Mouse (Mus musculus): Measurements from ENCODE around the gene Palm2. TPM values are rescaled to one million over a fixed set of nuclear protein-coding genes. Genes with fewer than 3 reads are reported as not detected.

Palm2 gene
- polyA plus RNA-seq, 1 experiment from 2014 or later: 10.2 TPM

DNA sequence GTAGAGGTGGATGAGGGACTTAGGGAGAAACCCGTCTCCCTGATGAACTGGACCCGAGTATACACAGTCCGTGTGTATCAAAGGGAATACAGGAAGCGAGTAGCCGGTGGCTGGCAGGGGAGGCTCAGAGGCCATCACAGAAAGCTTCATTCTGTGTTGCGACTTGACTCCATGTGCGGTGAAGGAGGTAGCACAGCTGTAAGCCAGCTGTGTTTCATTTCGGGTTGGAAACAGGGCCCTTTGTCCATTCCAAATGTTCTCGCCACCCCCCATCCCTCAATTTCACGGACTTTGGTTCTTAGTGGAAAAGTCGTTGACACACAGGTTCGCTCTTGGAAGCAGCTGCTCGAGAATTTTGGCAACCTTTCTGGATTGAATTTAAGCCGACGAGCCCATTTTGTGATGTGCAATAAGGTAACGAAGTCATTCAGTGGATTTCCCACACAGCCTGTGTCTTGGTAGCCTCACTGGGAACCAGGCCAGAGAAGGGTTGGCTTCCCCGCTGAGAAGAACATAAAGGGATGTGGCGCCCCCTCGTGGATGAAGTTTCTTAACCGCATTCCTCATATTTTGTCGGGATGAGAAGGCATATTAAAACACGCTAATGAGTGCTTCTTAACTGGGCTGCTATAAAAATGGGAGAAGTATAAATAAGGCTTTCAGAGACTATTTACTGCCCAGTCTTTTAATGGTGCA, 173.3 kb downstream of the Palm2 start:
- DNase-seq: peak; percentile 94
- 50% methylated on average over 22 of the region's 22 CpGs for WGBS
- ATAC-seq (ENCODE audit: low FRiP score, low TSS enrichment): peak; percentile 67; the same call in 1 of the 2 replicates
- no peaks in the 10 kb centered on the region for H3K36me3 ChIP-seq (ENCODE audit: control insufficient read depth, insufficient read depth, low read length)
- H3K4me2 ChIP-seq (ENCODE audit: low read length): no peak overlapping the region; the same call in 1 of the 2 replicates
- no peaks in the 10 kb centered on the region for H3K27me3 ChIP-seq (ENCODE audit: control insufficient read depth, insufficient read depth, low read length)
- no peak overlapping the region for H3K9ac ChIP-seq (replicated peaks; ENCODE audit: low read length)
- H3K4me3 ChIP-seq (replicated peaks; ENCODE audit: low read depth, low read length): no peak overlapping the region
- no peaks in the 10 kb centered on the region for H3K4me1 ChIP-seq (ENCODE audit: control insufficient read depth, insufficient read depth, low read length)
- H3K9me3 ChIP-seq (ENCODE audit: control insufficient read depth, low read length): no peaks in the 10 kb centered on the region
- no peak overlapping the region for H3K27ac ChIP-seq (replicated peaks; ENCODE audit: low read depth, low read length)

GRCm38 (mm10) chr4:57611303-57612077, 177.4 kb downstream of the Palm2 start:
- Histone ChIP-seq H3K27me3 (ENCODE audit: control insufficient read depth, insufficient read depth, low read length) (no peaks in the 10 kb centered on the region), H3K27ac (replicated peaks; ENCODE audit: low read depth, low read length) (no peak overlapping the region), H3K36me3 (ENCODE audit: control insufficient read depth, insufficient read depth, low read length) (no peaks in the 10 kb centered on the region), H3K9ac (replicated peaks; ENCODE audit: low read length) (no peak overlapping the region), H3K9me3 (ENCODE audit: control insufficient read depth, low read length) (no peaks in the 10 kb centered on the region), H3K4me2 (ENCODE audit: low read length) (no peak overlapping the region), H3K4me3 (replicated peaks; ENCODE audit: low read depth, low read length) (no peak overlapping the region), H3K4me1 (ENCODE audit: control insufficient read depth, insufficient read depth, low read length) (no peaks in the 10 kb centered on the region)
- WGBS: 50% methylated on average over 17 of the region's 17 CpGs
- no peak for ATAC-seq (ENCODE audit: low FRiP score, low TSS enrichment)
- peak; percentile 28 for DNase-seq

- no peaks in the 10 kb centered on the region for H3K36me3 ChIP-seq (ENCODE audit: control insufficient read depth, insufficient read depth, low read length)
- H3K9ac ChIP-seq (replicated peaks; ENCODE audit: low read length): no peak overlapping the region
- DNase-seq (no peak), ATAC-seq (ENCODE audit: low FRiP score, low TSS enrichment) (no peak)
- H3K4me3 ChIP-seq (replicated peaks; ENCODE audit: low read depth, low read length): no peak overlapping the region
- no peak overlapping the region for H3K4me2 ChIP-seq (ENCODE audit: low read length)
- no peaks in the 10 kb centered on the region for H3K9me3 ChIP-seq (ENCODE audit: control insufficient read depth, low read length)
- H3K4me1 ChIP-seq (ENCODE audit: control insufficient read depth, insufficient read depth, low read length): no peaks in the 10 kb centered on the region
- 93% methylated on average over 5 of the region's 5 CpGs for WGBS
- no peak overlapping the region for H3K27ac ChIP-seq (replicated peaks; ENCODE audit: low read depth, low read length)
- H3K27me3 ChIP-seq (ENCODE audit: control insufficient read depth, insufficient read depth, low read length): no peaks in the 10 kb centered on the region
These were observed 178.7 kb downstream of the Palm2 start for GRCm38 (mm10) chr4:57612716-57613115.

GRCm38 (mm10) chr4:57614686-57615085, 180.6 kb downstream of the Palm2 start:
- Histone ChIP-seq H3K4me2 (ENCODE audit: low read length) (no peak overlapping the region), H3K27ac (replicated peaks; ENCODE audit: low read depth, low read length) (no peak overlapping the region), H3K4me1 (ENCODE audit: control insufficient read depth, insufficient read depth, low read length) (no peaks in the 10 kb centered on the region), H3K36me3 (ENCODE audit: control insufficient read depth, insufficient read depth, low read length) (no peaks in the 10 kb centered on the region), H3K9ac (replicated peaks; ENCODE audit: low read length) (no peak overlapping the region), H3K27me3 (ENCODE audit: control insufficient read depth, insufficient read depth, low read length) (no peaks in the 10 kb centered on the region), H3K4me3 (replicated peaks; ENCODE audit: low read depth, low read length) (no peak overlapping the region), H3K9me3 (ENCODE audit: control insufficient read depth, low read length) (no peaks in the 10 kb centered on the region)
- 92% methylated on average over 4 of the region's 4 CpGs for WGBS
- DNase-seq: no peak
- no peak for ATAC-seq (ENCODE audit: low FRiP score, low TSS enrichment)

- ATAC-seq (ENCODE audit: low FRiP score, low TSS enrichment) (no peak), DNase-seq (no peak)
- H3K36me3 ChIP-seq (ENCODE audit: control insufficient read depth, insufficient read depth, low read length): no peaks in the 10 kb centered on the region
- no peaks in the 10 kb centered on the region for H3K4me1 ChIP-seq (ENCODE audit: control insufficient read depth, insufficient read depth, low read length)
- no peaks in the 10 kb centered on the region for H3K9me3 ChIP-seq (ENCODE audit: control insufficient read depth, low read length)
- no peak overlapping the region for H3K4me2 ChIP-seq (ENCODE audit: low read length)
- no peak overlapping the region for H3K9ac ChIP-seq (replicated peaks; ENCODE audit: low read length)
- 95% methylated on average over 6 of the region's 6 CpGs for WGBS
- H3K27me3 ChIP-seq (ENCODE audit: control insufficient read depth, insufficient read depth, low read length): no peaks in the 10 kb centered on the region
- no peak overlapping the region for H3K27ac ChIP-seq (replicated peaks; ENCODE audit: low read depth, low read length)
- H3K4me3 ChIP-seq (replicated peaks; ENCODE audit: low read depth, low read length): no peak overlapping the region
These were observed 184.7 kb downstream of the Palm2 start for GRCm38 (mm10) chr4:57618743-57619142.

- Histone ChIP-seq H3K4me3 (replicated peaks; ENCODE audit: low read depth, low read length) (no peak overlapping the region), H3K9me3 (ENCODE audit: control insufficient read depth, low read length) (no peaks in the 10 kb centered on the region), H3K36me3 (ENCODE audit: control insufficient read depth, insufficient read depth, low read length) (no peaks in the 10 kb centered on the region), H3K27ac (replicated peaks; ENCODE audit: low read depth, low read length) (no peak overlapping the region), H3K4me2 (ENCODE audit: low read length) (no peak overlapping the region), H3K9ac (replicated peaks; ENCODE audit: low read length) (no peak overlapping the region), H3K27me3 (ENCODE audit: control insufficient read depth, insufficient read depth, low read length) (no peaks in the 10 kb centered on the region), H3K4me1 (ENCODE audit: control insufficient read depth, insufficient read depth, low read length) (no peaks in the 10 kb centered on the region)
- no peak for DNase-seq
- WGBS: 83% methylated on average over 7 of the region's 7 CpGs
- no peak for ATAC-seq (ENCODE audit: low FRiP score, low TSS enrichment)
These were observed 188.8 kb downstream of the Palm2 start for GRCm38 (mm10) chr4:57622816-57623215.

DNA sequence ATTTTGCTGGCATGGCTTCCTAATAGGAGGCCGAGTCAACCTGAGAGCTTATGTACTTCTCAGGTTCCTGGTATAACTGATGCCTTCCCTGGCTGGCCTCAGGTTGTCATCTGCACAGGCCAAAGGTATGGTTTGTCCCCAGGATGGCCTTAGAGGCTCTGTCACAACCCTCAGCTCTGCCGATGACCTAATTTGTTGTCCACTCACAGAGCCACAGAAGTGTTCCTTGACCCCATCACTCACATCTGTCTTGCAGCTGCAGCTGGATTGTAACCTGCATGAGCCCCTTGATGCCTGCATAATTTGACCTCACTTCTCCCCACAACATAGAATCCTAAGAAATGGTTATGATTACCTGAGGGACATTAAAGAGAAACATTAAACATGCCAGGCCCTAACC, 190.8 kb downstream of the Palm2 start:
- Histone ChIP-seq H3K36me3 (ENCODE audit: control insufficient read depth, insufficient read depth, low read length) (no peaks in the 10 kb centered on the region), H3K4me1 (ENCODE audit: control insufficient read depth, insufficient read depth, low read length) (no peaks in the 10 kb centered on the region), H3K4me3 (replicated peaks; ENCODE audit: low read depth, low read length) (no peak overlapping the region), H3K9me3 (ENCODE audit: control insufficient read depth, low read length) (no peaks in the 10 kb centered on the region), H3K4me2 (ENCODE audit: low read length) (no peak overlapping the region), H3K27me3 (ENCODE audit: control insufficient read depth, insufficient read depth, low read length) (no peaks in the 10 kb centered on the region), H3K9ac (replicated peaks; ENCODE audit: low read length) (no peak overlapping the region), H3K27ac (replicated peaks; ENCODE audit: low read depth, low read length) (no peak overlapping the region)
- WGBS: 100% methylated on average over 2 of the region's 2 CpGs
- no peak for DNase-seq
- ATAC-seq (ENCODE audit: low FRiP score, low TSS enrichment): no peak

DNA sequence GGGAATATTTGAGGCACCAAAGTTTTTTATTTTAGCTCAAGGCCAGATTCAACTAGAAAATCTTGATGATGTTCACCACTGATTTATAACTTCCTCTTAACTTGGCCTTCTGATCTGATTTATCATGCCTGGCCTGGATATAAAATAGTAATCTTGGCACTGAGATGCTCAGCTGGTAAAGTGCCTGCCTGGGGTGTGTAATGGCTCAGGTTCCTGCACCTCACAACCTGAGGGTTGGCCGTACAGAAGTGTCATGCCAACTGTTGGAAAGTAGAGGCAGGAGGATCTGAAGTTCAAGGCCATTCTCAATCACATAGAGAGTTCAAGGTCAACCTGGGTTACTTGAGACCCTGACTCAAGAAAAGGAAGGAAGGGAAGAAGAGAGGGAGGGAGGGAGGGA, 191.3 kb downstream of the Palm2 start:
- H3K4me1 ChIP-seq (ENCODE audit: control insufficient read depth, insufficient read depth, low read length): no peaks in the 10 kb centered on the region
- H3K36me3 ChIP-seq (ENCODE audit: control insufficient read depth, insufficient read depth, low read length): no peaks in the 10 kb centered on the region
- no peak for DNase-seq
- H3K4me2 ChIP-seq (ENCODE audit: low read length): no peak overlapping the region
- WGBS: 85% methylated on average over 1 of the region's 1 CpGs
- no peak for ATAC-seq (ENCODE audit: low FRiP score, low TSS enrichment)
- no peaks in the 10 kb centered on the region for H3K9me3 ChIP-seq (ENCODE audit: control insufficient read depth, low read length)
- no peak overlapping the region for H3K4me3 ChIP-seq (replicated peaks; ENCODE audit: low read depth, low read length)
- H3K9ac ChIP-seq (replicated peaks; ENCODE audit: low read length): no peak overlapping the region
- no peak overlapping the region for H3K27ac ChIP-seq (replicated peaks; ENCODE audit: low read depth, low read length)
- H3K27me3 ChIP-seq (ENCODE audit: control insufficient read depth, insufficient read depth, low read length): no peaks in the 10 kb centered on the region

GRCm38 (mm10) chr4:57625756-57626155, 191.7 kb downstream of the Palm2 start:
- Histone ChIP-seq H3K36me3 (ENCODE audit: control insufficient read depth, insufficient read depth, low read length) (no peaks in the 10 kb centered on the region), H3K4me2 (ENCODE audit: low read length) (no peak overlapping the region), H3K4me3 (replicated peaks; ENCODE audit: low read depth, low read length) (no peak overlapping the region), H3K27ac (replicated peaks; ENCODE audit: low read depth, low read length) (no peak overlapping the region), H3K9me3 (ENCODE audit: control insufficient read depth, low read length) (no peaks in the 10 kb centered on the region), H3K9ac (replicated peaks; ENCODE audit: low read length) (no peak overlapping the region), H3K4me1 (ENCODE audit: control insufficient read depth, insufficient read depth, low read length) (no peaks in the 10 kb centered on the region), H3K27me3 (ENCODE audit: control insufficient read depth, insufficient read depth, low read length) (no peaks in the 10 kb centered on the region)
- no peak for DNase-seq
- WGBS: 84% methylated on average over 1 of the region's 1 CpGs
- ATAC-seq (ENCODE audit: low FRiP score, low TSS enrichment): no peak
